Mouse (Mus musculus): ENCODE measurements around the gene Grb2. TPM values are rescaled to one million over a fixed set of nuclear protein-coding genes. Genes with fewer than 3 reads are reported as not detected.

Gene Grb2
- polyA plus RNA-seq, 1 experiment from 2014 or later = 42.7 TPM

DNA sequence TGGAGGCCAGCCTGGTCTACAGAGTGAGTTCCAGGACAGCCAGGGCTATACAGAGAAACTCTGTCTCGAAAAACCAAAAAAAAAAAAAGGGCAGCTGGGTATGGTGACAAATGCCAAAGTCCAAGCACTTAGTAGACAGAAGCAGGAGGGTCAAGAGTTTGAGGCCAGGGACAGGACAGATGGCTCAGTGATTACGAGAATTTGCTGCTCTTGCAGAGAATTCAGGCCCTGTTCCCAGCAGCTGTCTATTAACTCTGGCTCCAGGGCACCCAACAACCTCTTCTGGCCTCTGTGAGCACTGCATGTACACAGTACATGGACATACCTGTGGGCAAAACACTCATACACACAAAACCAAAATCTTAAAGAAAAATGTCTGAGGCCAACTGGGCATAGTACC is 90.4 kb downstream of the Grb2 start:
- Histone ChIP-seq H3K9me3 (replicated peaks; ENCODE audit: control insufficient read depth, low read length) (no peaks in the 10 kb centered on the region), H3K9ac (ENCODE audit: low read depth, low read length) (no peak overlapping the region), H3K4me2 (no peak overlapping the region), H3K27ac (ENCODE audit: low read depth, low read length) (no peak overlapping the region), H3K27me3 (ENCODE audit: control insufficient read depth, insufficient read depth, low read length) (no peaks in the 10 kb centered on the region), H3K4me1 (ENCODE audit: control insufficient read depth, insufficient read depth, low read length) (peaks cover 14% of the 10 kb centered on the region), H3K36me3 (ENCODE audit: control insufficient read depth, insufficient read depth, low read length) (peaks cover 15% of the 10 kb centered on the region), H3K4me3 (ENCODE audit: low read depth, low read length) (no peak overlapping the region)
- no peak for ATAC-seq (replicated peaks; ENCODE audit: insufficient number of reproducible peaks, low FRiP score, low TSS enrichment)
- 88% methylated on average over 2 of the region's 2 CpGs for WGBS (ENCODE audit: insufficient replicate concordance)

DNA sequence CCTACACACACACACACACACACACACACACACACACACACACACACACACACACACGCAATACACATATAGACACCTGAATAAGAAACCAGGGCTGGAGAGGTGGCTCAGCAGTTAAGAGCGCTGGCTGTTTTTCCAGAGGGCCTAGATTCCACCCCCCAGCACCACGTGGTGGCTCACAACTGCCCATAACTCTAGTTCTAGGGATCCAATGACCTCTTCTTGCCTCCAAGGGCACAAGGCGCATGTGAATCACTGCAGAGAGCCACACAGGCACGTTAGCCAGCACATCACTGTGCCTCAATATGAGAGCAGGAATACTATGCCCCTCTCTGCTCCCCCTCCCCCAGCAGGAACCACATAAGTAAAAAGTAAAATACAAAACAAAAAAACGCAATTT is 91.5 kb downstream of the Grb2 start:
- 69% methylated on average over 6 of the region's 6 CpGs for WGBS (ENCODE audit: insufficient replicate concordance)
- Histone ChIP-seq H3K4me2 (no peak overlapping the region), H3K4me1 (ENCODE audit: control insufficient read depth, insufficient read depth, low read length) (peaks cover 14% of the 10 kb centered on the region), H3K27me3 (ENCODE audit: control insufficient read depth, insufficient read depth, low read length) (no peaks in the 10 kb centered on the region), H3K36me3 (ENCODE audit: control insufficient read depth, insufficient read depth, low read length) (peaks cover 7% of the 10 kb centered on the region), H3K4me3 (ENCODE audit: low read depth, low read length) (no peak overlapping the region), H3K9ac (ENCODE audit: low read depth, low read length) (no peak overlapping the region), H3K9me3 (replicated peaks; ENCODE audit: control insufficient read depth, low read length) (no peaks in the 10 kb centered on the region), H3K27ac (ENCODE audit: low read depth, low read length) (no peak overlapping the region)
- ATAC-seq (replicated peaks; ENCODE audit: insufficient number of reproducible peaks, low FRiP score, low TSS enrichment) = no peak

DNA sequence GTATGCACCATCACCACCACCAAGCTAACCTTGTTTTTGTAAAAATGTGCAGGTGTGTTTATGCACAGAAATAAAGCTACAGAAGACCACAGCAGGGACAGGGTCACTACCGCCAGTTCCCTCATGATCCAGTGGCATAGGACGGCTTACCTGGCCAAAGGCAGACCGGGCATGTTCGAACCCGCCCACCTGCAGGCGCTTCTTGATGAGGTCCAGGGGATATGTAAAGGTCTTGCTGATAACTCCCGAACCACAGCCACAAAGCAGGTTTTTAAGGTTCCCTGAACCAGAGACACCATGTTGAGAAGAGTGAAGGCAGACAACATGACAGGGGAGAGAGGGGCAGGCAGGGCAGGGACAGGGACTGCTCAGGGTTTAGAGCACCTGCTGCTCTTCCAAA is 92.0 kb downstream of the Grb2 start:
- no peak overlapping the region for H3K4me2 ChIP-seq
- peaks cover 18% of the 10 kb centered on the region for H3K4me1 ChIP-seq (ENCODE audit: control insufficient read depth, insufficient read depth, low read length)
- H3K27ac ChIP-seq (ENCODE audit: low read depth, low read length) = no peak overlapping the region
- no peak overlapping the region for H3K9ac ChIP-seq (ENCODE audit: low read depth, low read length)
- no peaks in the 10 kb centered on the region for H3K27me3 ChIP-seq (ENCODE audit: control insufficient read depth, insufficient read depth, low read length)
- H3K9me3 ChIP-seq (replicated peaks; ENCODE audit: control insufficient read depth, low read length) = no peaks in the 10 kb centered on the region
- H3K36me3 ChIP-seq (ENCODE audit: control insufficient read depth, insufficient read depth, low read length) = peaks cover 7% of the 10 kb centered on the region
- H3K4me3 ChIP-seq (ENCODE audit: low read depth, low read length) = no peak overlapping the region
- WGBS (ENCODE audit: insufficient replicate concordance) = 92% methylated on average over 7 of the region's 7 CpGs
- no peak for ATAC-seq (replicated peaks; ENCODE audit: insufficient number of reproducible peaks, low FRiP score, low TSS enrichment)

DNA sequence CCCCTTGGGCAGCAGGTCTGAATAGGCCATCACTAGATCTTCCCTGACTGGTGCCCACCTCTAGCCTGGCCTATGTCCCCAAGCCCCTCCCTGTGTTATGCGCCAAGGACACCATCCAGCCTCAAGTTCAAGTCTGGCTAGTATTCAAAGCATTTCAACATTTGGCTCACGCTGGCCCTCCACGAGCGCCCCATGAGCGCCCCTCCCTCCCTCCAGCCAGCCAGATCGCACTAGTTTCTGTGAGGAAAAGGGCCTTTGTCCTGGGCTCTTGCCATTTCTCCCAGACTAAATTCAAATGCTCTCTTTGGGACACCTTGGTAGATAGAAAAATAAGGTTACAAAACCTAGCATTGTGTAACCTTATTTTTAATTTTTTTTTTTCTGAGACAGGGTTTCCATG is 92.5 kb downstream of the Grb2 start:
- H3K9ac ChIP-seq (ENCODE audit: low read depth, low read length) = no peak overlapping the region
- H3K4me3 ChIP-seq (ENCODE audit: low read depth, low read length) = no peak overlapping the region
- H3K9me3 ChIP-seq (replicated peaks; ENCODE audit: control insufficient read depth, low read length) = no peaks in the 10 kb centered on the region
- H3K36me3 ChIP-seq (ENCODE audit: control insufficient read depth, insufficient read depth, low read length) = peaks cover 7% of the 10 kb centered on the region; the same call in 1 of the 2 replicates
- ATAC-seq (replicated peaks; ENCODE audit: insufficient number of reproducible peaks, low FRiP score, low TSS enrichment) = no peak
- WGBS (ENCODE audit: insufficient replicate concordance) = 91% methylated on average over 6 of the region's 6 CpGs
- no peak overlapping the region for H3K27ac ChIP-seq (ENCODE audit: low read depth, low read length)
- no peaks in the 10 kb centered on the region for H3K27me3 ChIP-seq (ENCODE audit: control insufficient read depth, insufficient read depth, low read length)
- peaks cover 18% of the 10 kb centered on the region for H3K4me1 ChIP-seq (ENCODE audit: control insufficient read depth, insufficient read depth, low read length)
- no peak overlapping the region for H3K4me2 ChIP-seq

DNA sequence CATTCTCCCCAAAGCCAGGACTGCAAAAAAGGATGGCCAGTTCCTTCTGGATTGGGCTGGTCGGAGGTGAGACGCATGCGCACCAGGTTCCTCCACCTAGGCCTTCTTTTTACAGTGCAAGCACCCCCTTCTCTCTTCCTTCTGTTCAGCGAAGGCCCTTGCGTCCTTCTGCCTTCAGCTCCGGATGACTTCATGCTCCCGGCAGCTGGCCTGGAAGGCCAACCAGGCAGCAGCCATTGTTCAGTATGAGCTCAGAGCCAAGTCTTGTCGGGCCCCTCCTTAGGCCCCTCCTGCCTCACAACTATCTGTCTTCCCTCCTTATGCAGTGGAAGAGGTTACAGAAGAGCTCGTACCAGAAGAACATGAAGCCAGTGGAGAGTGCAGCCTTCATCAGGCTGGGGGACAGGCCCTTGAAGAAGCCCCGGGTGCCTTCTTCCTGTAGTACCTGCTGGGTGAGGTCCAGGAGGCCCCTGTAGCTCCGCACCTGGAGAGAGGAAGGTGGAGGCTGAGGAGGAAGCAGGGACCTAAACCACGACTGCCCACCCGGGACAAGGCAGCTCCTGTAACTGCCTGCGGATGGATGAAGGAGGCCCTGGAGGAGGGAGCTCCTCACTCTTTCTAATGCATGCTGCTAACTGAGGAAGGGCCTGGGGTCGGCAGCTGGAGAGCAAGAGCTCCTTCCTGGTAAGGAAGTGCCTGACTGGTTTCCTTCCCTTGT is 93.1 kb downstream of the Grb2 start:
- H3K27ac ChIP-seq (ENCODE audit: low read depth, low read length) = no peak overlapping the region
- H3K9ac ChIP-seq (ENCODE audit: low read depth, low read length) = no peak overlapping the region
- peaks cover 18% of the 10 kb centered on the region for H3K4me1 ChIP-seq (ENCODE audit: control insufficient read depth, insufficient read depth, low read length)
- H3K27me3 ChIP-seq (ENCODE audit: control insufficient read depth, insufficient read depth, low read length) = no peaks in the 10 kb centered on the region
- H3K4me2 ChIP-seq = no peak overlapping the region
- H3K9me3 ChIP-seq (replicated peaks; ENCODE audit: control insufficient read depth, low read length) = no peaks in the 10 kb centered on the region
- H3K4me3 ChIP-seq (ENCODE audit: low read depth, low read length) = no peak overlapping the region
- ATAC-seq (replicated peaks; ENCODE audit: insufficient number of reproducible peaks, low FRiP score, low TSS enrichment) = no peak
- 77% methylated on average over 15 of the region's 15 CpGs for WGBS (ENCODE audit: insufficient replicate concordance)
- peaks cover 7% of the 10 kb centered on the region; the same call in 1 of the 2 replicates for H3K36me3 ChIP-seq (ENCODE audit: control insufficient read depth, insufficient read depth, low read length)

DNA sequence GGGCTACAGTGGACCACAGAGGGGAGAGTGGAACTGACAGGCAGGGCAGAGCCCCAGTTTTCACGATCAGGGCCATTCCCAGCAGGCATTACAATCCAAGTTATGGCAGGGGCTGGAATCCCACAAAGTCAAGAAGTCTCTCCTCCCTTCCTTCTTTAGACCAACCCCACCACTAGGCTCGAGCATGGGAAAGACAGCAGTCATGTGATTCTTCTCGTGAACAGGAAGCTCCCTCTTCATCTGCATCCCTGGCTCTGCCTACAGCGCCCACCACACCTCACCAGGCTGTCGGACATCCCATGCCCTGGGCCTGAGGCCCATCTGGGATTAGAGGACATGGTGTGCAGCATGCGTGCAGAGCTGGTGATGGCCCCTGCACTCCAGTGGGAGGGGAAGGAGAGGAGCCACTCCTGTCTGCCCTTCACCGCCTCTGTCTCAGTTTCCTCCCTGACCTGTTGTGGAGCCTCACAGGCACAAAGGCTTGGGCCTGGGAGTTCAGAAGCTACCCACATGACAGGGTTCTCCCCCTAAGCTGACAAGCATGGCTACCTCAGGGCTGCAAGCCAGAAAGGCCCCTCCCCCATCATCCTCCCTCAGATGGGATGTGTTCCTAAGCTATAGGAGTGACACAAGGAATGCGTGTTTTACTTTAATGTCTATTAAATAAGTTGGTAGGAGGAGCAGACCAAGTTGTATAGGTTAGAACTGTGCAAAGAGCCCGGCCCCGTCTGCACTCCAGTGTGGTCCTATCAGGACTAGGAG is 93.9 kb downstream of the Grb2 start:
- no peak overlapping the region for H3K4me2 ChIP-seq
- 83% methylated on average over 10 of the region's 10 CpGs for WGBS (ENCODE audit: insufficient replicate concordance)
- no peak overlapping the region for H3K9ac ChIP-seq (ENCODE audit: low read depth, low read length)

DNA sequence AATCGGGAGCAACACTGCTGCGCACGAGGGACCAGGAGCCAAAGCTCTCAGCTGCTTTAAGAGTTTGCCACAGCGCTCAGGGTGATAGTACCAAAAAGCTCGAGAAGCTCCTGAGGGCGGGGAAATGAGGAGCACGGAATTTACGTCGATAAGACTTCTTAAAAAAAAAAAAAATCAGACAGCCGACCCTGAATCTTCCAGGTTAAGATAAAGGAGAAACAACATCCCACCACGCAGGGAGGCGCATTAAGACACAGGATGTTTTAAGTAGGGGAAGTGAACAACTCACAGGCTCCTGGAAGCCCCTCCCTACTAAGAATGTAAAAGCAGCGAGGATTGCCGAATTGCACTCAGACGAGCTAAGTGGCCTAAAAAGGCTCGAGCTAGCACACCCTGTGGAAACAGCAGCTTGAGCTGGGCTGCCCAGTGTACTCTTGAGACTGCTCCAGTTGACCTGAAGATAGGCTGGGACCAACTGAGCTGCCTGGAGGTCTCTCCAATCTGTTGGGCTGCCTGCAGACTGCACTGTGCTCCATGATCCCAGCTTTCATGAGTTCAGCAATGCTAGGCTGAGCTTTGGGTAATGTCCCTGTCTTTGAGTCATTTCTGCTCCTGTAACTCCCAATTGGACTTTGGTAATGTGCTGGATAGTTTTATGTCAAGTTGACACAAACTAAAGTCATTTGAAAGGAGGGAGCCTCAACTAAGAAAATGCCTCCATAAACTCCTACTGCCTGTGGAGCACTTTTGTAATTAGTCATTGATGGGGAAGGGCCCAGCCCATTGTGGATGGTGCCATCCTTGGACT is 95.1 kb downstream of the Grb2 start:
- H3K27ac ChIP-seq (ENCODE audit: low read depth, low read length) = peak overlapping the region; percentile 88
- peak overlapping the region; percentile 99 for H3K4me2 ChIP-seq
- peak overlapping the region; percentile 68 for H3K4me3 ChIP-seq (ENCODE audit: low read depth, low read length)
- peaks cover 18% of the 10 kb centered on the region for H3K4me1 ChIP-seq (ENCODE audit: control insufficient read depth, insufficient read depth, low read length)
- H3K36me3 ChIP-seq (ENCODE audit: control insufficient read depth, insufficient read depth, low read length) = peaks cover 14% of the 10 kb centered on the region; the same call in 1 of the 2 replicates
- no peaks in the 10 kb centered on the region for H3K27me3 ChIP-seq (ENCODE audit: control insufficient read depth, insufficient read depth, low read length)
- no peaks in the 10 kb centered on the region for H3K9me3 ChIP-seq (replicated peaks; ENCODE audit: control insufficient read depth, low read length)
- ATAC-seq (replicated peaks; ENCODE audit: insufficient number of reproducible peaks, low FRiP score, low TSS enrichment) = no peak
- 0% methylated on average over 16 of the region's 16 CpGs for WGBS (ENCODE audit: insufficient replicate concordance)
- peak overlapping the region; percentile 81 for H3K9ac ChIP-seq (ENCODE audit: low read depth, low read length)

More for the DNA sequence above, 93.9 kb downstream of the Grb2 start:
- Histone ChIP-seq H3K9me3 (replicated peaks; ENCODE audit: control insufficient read depth, low read length) (no peaks in the 10 kb centered on the region), H3K4me3 (ENCODE audit: low read depth, low read length) (no peak overlapping the region), H3K4me1 (ENCODE audit: control insufficient read depth, insufficient read depth, low read length) (peaks cover 18% of the 10 kb centered on the region), H3K27ac (ENCODE audit: low read depth, low read length) (no peak overlapping the region), H3K27me3 (ENCODE audit: control insufficient read depth, insufficient read depth, low read length) (no peaks in the 10 kb centered on the region), H3K36me3 (ENCODE audit: control insufficient read depth, insufficient read depth, low read length) (peaks cover 7% of the 10 kb centered on the region; the same call in 1 of the 2 replicates)
- ATAC-seq (replicated peaks; ENCODE audit: insufficient number of reproducible peaks, low FRiP score, low TSS enrichment) = no peak

DNA sequence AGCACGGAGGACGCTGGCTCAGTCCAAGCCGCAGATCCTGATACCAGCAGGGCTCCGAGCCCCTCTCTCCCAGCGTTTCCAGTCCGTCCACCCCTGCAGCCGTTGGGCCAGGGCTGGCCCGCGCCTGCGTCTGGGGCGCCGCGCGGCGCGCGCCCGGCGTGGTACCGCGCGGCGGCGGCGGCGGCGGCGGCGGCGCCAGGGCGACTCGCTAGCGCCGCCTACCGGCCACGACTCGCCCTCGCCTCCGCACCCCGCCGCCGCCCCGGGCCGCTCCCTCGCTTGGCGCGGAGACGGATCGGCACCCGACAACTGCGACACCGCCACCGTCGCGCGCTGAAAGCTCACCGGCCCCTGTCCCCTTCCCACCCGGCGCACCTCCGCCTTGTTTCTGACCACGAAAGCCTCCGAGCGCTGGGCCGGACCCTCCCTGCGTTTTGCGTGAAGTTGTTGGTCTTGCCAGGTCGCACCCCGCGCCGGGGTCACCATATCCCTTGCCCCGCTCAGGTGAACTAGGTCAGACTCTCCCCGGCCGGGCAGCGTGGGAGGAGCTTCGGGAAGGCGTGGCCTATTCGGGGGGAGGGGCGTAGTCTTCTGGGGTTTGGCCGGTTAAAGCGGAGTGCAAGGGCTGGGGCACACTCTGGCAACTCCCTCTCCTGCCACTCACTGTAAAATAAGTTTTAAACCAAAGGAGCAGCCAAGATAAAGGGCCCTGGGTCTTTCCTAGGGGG is 95.8 kb downstream of the Grb2 start, which contains the start of gene Mif4gd:
TSS of gene Mif4gd (minus strand) at position 560 of the 728 bp plus-strand sequence.
- Histone ChIP-seq H3K9me3 (replicated peaks; ENCODE audit: control insufficient read depth, low read length) (no peaks in the 10 kb centered on the region), H3K27me3 (ENCODE audit: control insufficient read depth, insufficient read depth, low read length) (no peaks in the 10 kb centered on the region), H3K9ac (ENCODE audit: low read depth, low read length) (peak within 1 kb of the TSS; percentile 81), H3K4me3 (ENCODE audit: low read depth, low read length) (peak within 1 kb of the TSS; percentile 68), H3K4me2 (peak within 1 kb of the TSS; percentile 99), H3K36me3 (ENCODE audit: control insufficient read depth, insufficient read depth, low read length) (peaks cover 17% of the 10 kb centered on the region), H3K27ac (ENCODE audit: low read depth, low read length) (peak within 1 kb of the TSS; percentile 88), H3K4me1 (ENCODE audit: control insufficient read depth, insufficient read depth, low read length) (peaks cover 18% of the 10 kb centered on the region)
- under 1% methylated on average over 58 of the region's 80 CpGs for WGBS (ENCODE audit: insufficient replicate concordance)
- ATAC-seq (replicated peaks; ENCODE audit: insufficient number of reproducible peaks, low FRiP score, low TSS enrichment) = peak; percentile 74

Data from heart, embryonic 11.5 days (tissue).